Comparison of ENCODE assay signal across 8 mouse cellular contexts in genomic region chr10:67003009-67003742, GRCm38 (mm10).
A peak's percentile ranks its signal among the peaks of the same experiment; 100 is the strongest.
DNase-seq lines count a peak whose midpoint lies in the region; ATAC-seq and TF ChIP-seq lines count a peak whose summit lies in the region.

No protein-coding gene starts in this region.

- peak overlapping the region; percentile 38; the same call in 1 of the 2 replicates for H3K9ac ChIP-seq in hindbrain, embryonic 11.5 days (ENCODE audit: low read depth, low read length)

- DNase-seq in adrenal gland, adult 18-20 months (ENCODE audit: low spot score in 2 of 2): peak; percentile 18 to 43
- no peak for DNase-seq in adrenal gland, postnatal 4 days (ENCODE audit: low spot score in 2 of 2)
- DNase-seq in forelimb bud, embryonic 11.5 days (ENCODE audit: low read depth, low spot score): peak; percentile 89
- DNase-seq in hindbrain, embryonic 11.5 days (ENCODE audit: low spot score): peak; percentile 77
- DNase-seq in left cerebral cortex, postnatal 25 days (ENCODE audit: low spot score in 2 of 2): peak; percentile 37 to 43
- DNase-seq in skeletal muscle tissue, adult 2 months (ENCODE audit: low read depth, low spot score): peak; percentile 31

- no peak for TF ChIP-seq POLR2A in bone marrow, adult 2 months (IDR thresholded peaks at IDR 0.05; ENCODE audit: borderline replicate concordance, control insufficient read depth, low read depth, low read length)

- intact Hi-C loops in left cerebral cortex, postnatal 25 days (cut with DNase I): loop anchor here (1.0 to 5.0 kb wide), 2 partner anchors 83 to 119 kb away; no protein-coding TSS in a partner anchor

- H3K4me3 ChIP-seq in bone marrow, adult 2 months (replicated peaks; ENCODE audit: control insufficient read depth, low read depth, low read length): peak overlapping the region; percentile 56
- H3K4me3 ChIP-seq in hindbrain, embryonic 11.5 days (ENCODE audit: low read depth, low read length): peak overlapping the region; percentile 24; the same call in 1 of the 2 replicates
- peak overlapping the region; percentile 91 for H3K4me3 ChIP-seq in megakaryocyte, embryonic 14.5 days (replicated peaks)

- H3K36me3 ChIP-seq in hindbrain, embryonic 11.5 days (ENCODE audit: control insufficient read depth, insufficient read depth, low read length): no peaks in the 10 kb centered on the region
- H3K36me3 ChIP-seq in megakaryocyte, embryonic 14.5 days (replicated peaks; ENCODE audit: low read length): peaks cover 11% of the 10 kb centered on the region

- no peaks in the 10 kb centered on the region for H3K9me3 ChIP-seq in hindbrain, embryonic 11.5 days (ENCODE audit: control insufficient read depth, low read length)
- peaks cover 20% of the 10 kb centered on the region for H3K9me3 ChIP-seq in megakaryocyte, embryonic 14.5 days

- H3K27me3 ChIP-seq in hindbrain, embryonic 11.5 days (ENCODE audit: control insufficient read depth, insufficient read depth, low read length): no peaks in the 10 kb centered on the region
- H3K27me3 ChIP-seq in megakaryocyte, embryonic 14.5 days (replicated peaks): no peaks in the 10 kb centered on the region

- ATAC-seq in hindbrain, embryonic 11.5 days (ENCODE audit: low FRiP score): peak; percentile 79

- no peak for TF ChIP-seq CTCF in bone marrow, adult 2 months (IDR thresholded peaks at IDR 0.05; ENCODE audit: control insufficient read depth, insufficient read depth, low read length)

- peak overlapping the region; percentile 64; the same call in 1 of the 2 replicates for H3K27ac ChIP-seq in bone marrow, adult 2 months (ENCODE audit: control insufficient read depth, insufficient read depth, low read depth, low read length, poor library complexity)
- H3K27ac ChIP-seq in hindbrain, embryonic 11.5 days (ENCODE audit: low read depth, low read length): peak overlapping the region; percentile 78

- WGBS in bone marrow, adult 2 months: 4% methylated on average over 25 of the region's 25 CpGs
- WGBS in hindbrain, embryonic 11.5 days: under 1% methylated on average over 25 of the region's 25 CpGs

- H3K4me1 ChIP-seq in bone marrow, adult 2 months (ENCODE audit: control insufficient read depth, insufficient read depth, low read length): peaks cover 2% of the 10 kb centered on the region; the same call in 1 of the 2 replicates
- H3K4me1 ChIP-seq in hindbrain, embryonic 11.5 days (replicated peaks; ENCODE audit: control insufficient read depth, insufficient read depth, low read length): peaks cover 13% of the 10 kb centered on the region
- H3K4me1 ChIP-seq in megakaryocyte, embryonic 14.5 days: peaks cover 26% of the 10 kb centered on the region

- H3K4me2 ChIP-seq in hindbrain, embryonic 11.5 days (replicated peaks; ENCODE audit: low read depth, low read length): peak overlapping the region; percentile 58

Comparison
In these comparisons a context has a peak if more than half of its experiments do, and no peak if none do; other contexts are left out.
1. DNase-seq: peak in adrenal gland, adult 18-20 months (2 of 2), forelimb bud, embryonic 11.5 days (single experiment), hindbrain, embryonic 11.5 days (single experiment), left cerebral cortex, postnatal 25 days (2 of 2) and skeletal muscle tissue, adult 2 months (single experiment); none in adrenal gland, postnatal 4 days (0 of 2).
2. H3K4me3 ChIP-seq: peak in every context shown above with its lines; median percentile 91 in megakaryocyte, embryonic 14.5 days; 56 in bone marrow, adult 2 months; 24 in hindbrain, embryonic 11.5 days.